Mouse (Mus musculus): ENCODE measurements around the gene Sdhc. TPM values are rescaled to one million over a fixed set of nuclear protein-coding genes. Genes with fewer than 3 reads are reported as not detected.
A peak's percentile ranks its signal among the peaks of the same experiment; 100 is the strongest.

The Sdhc gene
- polyA plus RNA-seq, 1 experiment from 2014 or later = 207 TPM

- Histone ChIP-seq H3K9me3 (ENCODE audit: low read length) (no peaks in the 10 kb centered on the region), H3K4me2 (ENCODE audit: low read depth, low read length) (peak overlapping the region; percentile 49), H3K9ac (replicated peaks) (no peak overlapping the region), H3K4me3 (ENCODE audit: low read depth, low read length) (0 out of 2 replicates have a peak overlapping the region, but pooled peaks have one; percentile 2), H3K27me3 (ENCODE audit: insufficient read depth, low read length) (peaks cover 21% of the 10 kb centered on the region), H3K4me1 (ENCODE audit: insufficient read depth) (peaks cover 13% of the 10 kb centered on the region), H3K27ac (ENCODE audit: low read depth) (no peak overlapping the region), H3K36me3 (replicated peaks; ENCODE audit: insufficient read depth, low read length) (no peaks in the 10 kb centered on the region)
- TF ChIP-seq EP300 (IDR thresholded peaks at IDR 0.05; ENCODE audit: low read depth) (no peak), CTCF (IDR thresholded peaks at IDR 0.05; ENCODE audit: low read depth) (no peak)
- 17% methylated on average over 18 of the region's 18 CpGs for WGBS (ENCODE audit: insufficient replicate concordance)
- no peak for DNase-seq
- no peak for ATAC-seq
Observed at GRCm38 (mm10) chr1:171193093-171193840, 42.9 kb upstream of the Sdhc start.

DNA sequence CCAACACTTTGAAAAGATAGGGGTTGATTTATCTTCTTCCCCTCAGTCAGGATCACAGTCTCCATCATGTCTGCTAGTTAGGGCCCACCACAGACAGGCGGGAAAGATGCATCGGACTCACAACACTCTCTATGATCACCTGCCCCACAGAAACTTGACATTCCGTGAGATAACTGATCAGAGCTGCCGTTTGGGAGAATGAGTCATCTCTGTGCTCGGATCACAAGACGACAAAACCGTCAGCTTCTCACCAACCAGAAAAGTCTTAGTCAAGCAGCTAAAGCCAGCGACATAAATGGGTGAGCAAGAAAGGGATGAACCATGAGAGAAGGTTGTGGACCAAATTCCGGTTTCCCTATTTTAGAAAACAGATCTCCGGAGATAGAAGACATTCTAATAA, 41.9 kb upstream of the Sdhc start:
- DNase-seq (no peak), ATAC-seq (no peak)
- Histone ChIP-seq H3K9me3 (ENCODE audit: low read length) (no peaks in the 10 kb centered on the region), H3K9ac (replicated peaks) (no peak overlapping the region), H3K36me3 (replicated peaks; ENCODE audit: insufficient read depth, low read length) (no peaks in the 10 kb centered on the region), H3K4me3 (ENCODE audit: low read depth, low read length) (no peak overlapping the region), H3K4me1 (ENCODE audit: insufficient read depth) (peaks cover 13% of the 10 kb centered on the region), H3K4me2 (ENCODE audit: low read depth, low read length) (no peak overlapping the region), H3K27me3 (ENCODE audit: insufficient read depth, low read length) (peaks cover 21% of the 10 kb centered on the region), H3K27ac (ENCODE audit: low read depth) (no peak overlapping the region)
- TF ChIP-seq EP300 (IDR thresholded peaks at IDR 0.05; ENCODE audit: low read depth) = no peak
- 65% methylated on average over 10 of the region's 10 CpGs for WGBS (ENCODE audit: insufficient replicate concordance)

DNA sequence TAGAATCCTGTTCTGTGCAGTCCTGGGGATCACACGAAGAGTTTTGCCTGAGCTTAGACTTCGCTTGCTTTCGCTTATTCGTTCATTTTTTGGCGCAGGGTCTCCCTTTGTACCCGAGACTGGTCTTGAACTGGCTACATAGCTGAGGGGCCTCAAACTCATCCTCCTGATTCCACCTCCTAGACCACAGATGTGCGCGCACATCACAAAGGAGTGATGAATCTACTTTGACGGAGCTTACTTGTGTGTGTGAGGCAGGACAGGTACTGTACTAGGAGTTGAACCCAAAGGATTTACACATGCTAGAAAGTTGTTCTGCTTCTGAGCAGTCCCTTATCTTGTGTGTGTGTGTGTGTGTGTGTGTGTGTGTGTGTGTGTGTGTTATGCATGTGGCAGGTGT, 40.4 kb upstream of the Sdhc start:
- 86% methylated on average over 9 of the region's 9 CpGs for WGBS (ENCODE audit: insufficient replicate concordance)
- Histone ChIP-seq H3K27me3 (ENCODE audit: insufficient read depth, low read length) (peaks cover 13% of the 10 kb centered on the region), H3K9me3 (ENCODE audit: low read length) (no peaks in the 10 kb centered on the region), H3K4me3 (ENCODE audit: low read depth, low read length) (no peak overlapping the region), H3K9ac (replicated peaks) (no peak overlapping the region), H3K4me2 (ENCODE audit: low read depth, low read length) (no peak overlapping the region), H3K36me3 (replicated peaks; ENCODE audit: insufficient read depth, low read length) (no peaks in the 10 kb centered on the region), H3K4me1 (ENCODE audit: insufficient read depth) (peaks cover 8% of the 10 kb centered on the region), H3K27ac (ENCODE audit: low read depth) (no peak overlapping the region)
- DNase-seq (no peak), ATAC-seq (no peak)
- TF ChIP-seq CTCF (IDR thresholded peaks at IDR 0.05; ENCODE audit: low read depth) (no peak), EP300 (IDR thresholded peaks at IDR 0.05; ENCODE audit: low read depth) (no peak)

- DNase-seq (no peak), ATAC-seq (no peak)
- Histone ChIP-seq H3K36me3 (replicated peaks; ENCODE audit: insufficient read depth, low read length) (no peaks in the 10 kb centered on the region), H3K9me3 (ENCODE audit: low read length) (no peaks in the 10 kb centered on the region), H3K4me1 (ENCODE audit: insufficient read depth) (peaks cover 5% of the 10 kb centered on the region), H3K27me3 (ENCODE audit: insufficient read depth, low read length) (peaks cover 4% of the 10 kb centered on the region; the same call in 1 of the 2 replicates), H3K9ac (replicated peaks) (no peak overlapping the region; the same call in 1 of the 2 replicates), H3K27ac (ENCODE audit: low read depth) (no peak overlapping the region), H3K4me3 (ENCODE audit: low read depth, low read length) (no peak overlapping the region), H3K4me2 (ENCODE audit: low read depth, low read length) (no peak overlapping the region)
- no peak for TF ChIP-seq CTCF (IDR thresholded peaks at IDR 0.05; ENCODE audit: low read depth)
- TF ChIP-seq EP300 (IDR thresholded peaks at IDR 0.05; ENCODE audit: low read depth) = no peak
- WGBS (ENCODE audit: insufficient replicate concordance) = 57% methylated on average over 14 of the region's 14 CpGs
Observed at GRCm38 (mm10) chr1:171189476-171190114, 39.2 kb upstream of the Sdhc start.

DNA sequence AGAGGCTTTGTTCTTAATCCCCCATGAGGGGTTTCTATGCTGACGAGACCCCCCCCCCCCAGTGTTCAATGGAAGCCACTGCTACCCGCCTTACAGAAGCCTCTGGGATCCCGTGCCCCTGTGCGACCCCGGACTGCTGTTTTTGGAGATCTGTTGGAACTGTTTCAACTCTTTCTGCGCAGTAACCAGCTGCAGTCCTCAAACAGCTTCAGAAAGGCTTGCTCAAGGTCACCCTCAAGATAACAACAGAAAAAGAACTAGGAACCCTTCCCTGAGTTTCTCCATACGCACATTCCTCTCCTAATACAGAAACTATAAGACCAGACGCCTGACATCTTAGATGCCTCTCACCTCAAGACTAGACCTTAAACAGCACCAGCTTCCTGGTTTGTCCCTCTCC, 38.6 kb upstream of the Sdhc start:
- Histone ChIP-seq H3K4me1 (ENCODE audit: insufficient read depth) (peaks cover 5% of the 10 kb centered on the region), H3K27me3 (ENCODE audit: insufficient read depth, low read length) (peaks cover 2% of the 10 kb centered on the region; the same call in 1 of the 2 replicates), H3K9me3 (ENCODE audit: low read length) (no peaks in the 10 kb centered on the region), H3K4me3 (ENCODE audit: low read depth, low read length) (no peak overlapping the region), H3K9ac (replicated peaks) (no peak overlapping the region), H3K4me2 (ENCODE audit: low read depth, low read length) (no peak overlapping the region), H3K27ac (ENCODE audit: low read depth) (no peak overlapping the region), H3K36me3 (replicated peaks; ENCODE audit: insufficient read depth, low read length) (no peaks in the 10 kb centered on the region)
- ATAC-seq = no peak
- no peak for TF ChIP-seq EP300 (IDR thresholded peaks at IDR 0.05; ENCODE audit: low read depth)
- TF ChIP-seq CTCF (IDR thresholded peaks at IDR 0.05; ENCODE audit: low read depth) = no peak
- 62% methylated on average over 8 of the region's 8 CpGs for WGBS (ENCODE audit: insufficient replicate concordance)
- no peak for DNase-seq

DNA sequence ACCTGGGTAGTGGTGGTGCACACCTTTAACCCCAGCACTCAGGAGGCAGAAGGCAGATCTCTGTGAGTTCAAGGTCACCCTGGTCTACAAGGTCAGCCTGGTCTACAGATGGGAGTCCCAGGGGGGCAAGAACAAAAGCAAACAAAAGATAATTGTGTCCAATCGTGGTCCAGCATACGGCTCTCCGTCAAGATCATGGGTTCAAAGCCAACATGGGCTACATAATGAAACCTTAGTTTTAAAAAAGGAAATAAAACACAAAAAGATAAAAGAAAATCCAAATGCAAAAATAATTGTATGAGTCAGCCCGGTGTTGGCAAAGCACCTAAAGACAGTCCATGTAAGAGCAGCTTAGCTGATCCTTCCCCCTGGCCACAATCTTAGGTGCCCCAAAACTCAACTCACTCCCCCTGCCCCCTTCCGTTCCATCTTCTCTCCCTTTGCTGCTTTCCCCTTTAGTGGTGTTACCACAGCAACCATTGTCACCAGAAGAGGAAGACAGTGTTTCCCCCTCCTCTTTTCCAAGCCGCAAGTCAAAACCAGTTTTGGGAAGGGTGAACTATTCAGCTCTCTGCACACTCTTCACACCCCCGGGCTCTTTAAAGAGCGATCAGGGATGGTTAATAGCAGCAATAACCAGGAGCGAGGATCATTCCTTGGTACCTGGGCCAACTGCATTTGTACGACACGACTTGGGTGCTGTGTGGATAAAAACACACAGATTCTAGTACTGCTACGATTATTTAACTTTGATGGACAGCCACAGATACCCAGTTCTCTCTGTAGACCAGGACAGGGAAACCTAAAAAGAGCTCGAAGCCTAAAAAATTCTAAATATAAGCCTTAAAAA, 37.7 kb upstream of the Sdhc start:
- no peak overlapping the region for H3K4me3 ChIP-seq (ENCODE audit: low read depth, low read length)
- no peak for DNase-seq
- peaks cover 7% of the 10 kb centered on the region for H3K4me1 ChIP-seq (ENCODE audit: insufficient read depth)
- no peaks in the 10 kb centered on the region for H3K27me3 ChIP-seq (ENCODE audit: insufficient read depth, low read length)
- TF ChIP-seq EP300 (IDR thresholded peaks at IDR 0.05; ENCODE audit: low read depth) = no peak
- no peak for TF ChIP-seq CTCF (IDR thresholded peaks at IDR 0.05; ENCODE audit: low read depth)
- H3K9ac ChIP-seq (replicated peaks) = no peak overlapping the region
- H3K27ac ChIP-seq (ENCODE audit: low read depth) = no peak overlapping the region
- 48% methylated on average over 13 of the region's 13 CpGs for WGBS (ENCODE audit: insufficient replicate concordance)
- H3K36me3 ChIP-seq (replicated peaks; ENCODE audit: insufficient read depth, low read length) = no peaks in the 10 kb centered on the region
- no peak overlapping the region for H3K4me2 ChIP-seq (ENCODE audit: low read depth, low read length)
- H3K9me3 ChIP-seq (ENCODE audit: low read length) = no peaks in the 10 kb centered on the region
- no peak for ATAC-seq
